Mouse (Mus musculus): ENCODE measurements around the gene Flywch2.

Gene Flywch2

GRCm38 (mm10) chr17:23785561-23786471 lies at the start of gene Flywch2:
Gene Flywch2 (minus strand): TSS chr17:23786081.
- in situ Hi-C loops (cut with MboI; ENCODE audit: low sequenced_read_pairs) = no loop called here

GRCm38 (mm10) chr17:23831201-23831600 lies 45.3 kb upstream of the Flywch2 start:
- in situ Hi-C loops (cut with MboI; ENCODE audit: low sequenced_read_pairs) = no loop called here

- in situ Hi-C loops (cut with MboI; ENCODE audit: low sequenced_read_pairs) = no loop called here
Observed at GRCm38 (mm10) chr17:23829064-23829619, 43.3 kb upstream of the Flywch2 start, which contains the start of gene Elob. Gene Elob (minus strand): TSS chr17:23829136.

- in situ Hi-C loops (cut with MboI; ENCODE audit: low sequenced_read_pairs) = no loop called here
Observed at GRCm38 (mm10) chr17:23828271-23829001, 42.6 kb upstream of the Flywch2 start.

- in situ Hi-C loops (cut with MboI; ENCODE audit: low sequenced_read_pairs) = no loop called here
Observed at GRCm38 (mm10) chr17:23825591-23825990, 39.7 kb upstream of the Flywch2 start.

GRCm38 (mm10) chr17:23823614-23824013 lies 37.7 kb upstream of the Flywch2 start:
- in situ Hi-C loops (cut with MboI; ENCODE audit: low sequenced_read_pairs) = no loop called here

- in situ Hi-C loops (cut with MboI; ENCODE audit: low sequenced_read_pairs) = no loop called here
Observed at GRCm38 (mm10) chr17:23823018-23823417, 37.1 kb upstream of the Flywch2 start.

GRCm38 (mm10) chr17:23822094-23822493 lies 36.2 kb upstream of the Flywch2 start:
- in situ Hi-C loops (cut with MboI; ENCODE audit: low sequenced_read_pairs) = no loop called here

- in situ Hi-C loops (cut with MboI; ENCODE audit: low sequenced_read_pairs) = no loop called here
Observed at GRCm38 (mm10) chr17:23820731-23821130, 34.9 kb upstream of the Flywch2 start.

- in situ Hi-C loops (cut with MboI; ENCODE audit: low sequenced_read_pairs) = no loop called here
Observed at GRCm38 (mm10) chr17:23819235-23819634, 33.4 kb upstream of the Flywch2 start.

GRCm38 (mm10) chr17:23818579-23818978 lies 32.7 kb upstream of the Flywch2 start:
- in situ Hi-C loops (cut with MboI; ENCODE audit: low sequenced_read_pairs) = no loop called here

- in situ Hi-C loops (cut with MboI; ENCODE audit: low sequenced_read_pairs) = no loop called here
Observed at GRCm38 (mm10) chr17:23815641-23816040, 29.8 kb upstream of the Flywch2 start.

- in situ Hi-C loops (cut with MboI; ENCODE audit: low sequenced_read_pairs) = no loop called here
Observed at GRCm38 (mm10) chr17:23807918-23808317, 22.0 kb upstream of the Flywch2 start.

- in situ Hi-C loops (cut with MboI; ENCODE audit: low sequenced_read_pairs) = no loop called here
Observed at GRCm38 (mm10) chr17:23806867-23807266, 21.0 kb upstream of the Flywch2 start.

GRCm38 (mm10) chr17:23804426-23805085 lies 18.7 kb upstream of the Flywch2 start:
- in situ Hi-C loops (cut with MboI; ENCODE audit: low sequenced_read_pairs) = no loop called here

- in situ Hi-C loops (cut with MboI; ENCODE audit: low sequenced_read_pairs) = no loop called here
Observed at GRCm38 (mm10) chr17:23803366-23804041, 17.6 kb upstream of the Flywch2 start.

- in situ Hi-C loops (cut with MboI; ENCODE audit: low sequenced_read_pairs) = no loop called here
Observed at GRCm38 (mm10) chr17:23802746-23803365, 17.0 kb upstream of the Flywch2 start.

- in situ Hi-C loops (cut with MboI; ENCODE audit: low sequenced_read_pairs) = no loop called here
Observed at GRCm38 (mm10) chr17:23801627-23802026, 15.7 kb upstream of the Flywch2 start.

- in situ Hi-C loops (cut with MboI; ENCODE audit: low sequenced_read_pairs) = no loop called here
Observed at GRCm38 (mm10) chr17:23797316-23797715, 11.4 kb upstream of the Flywch2 start.

GRCm38 (mm10) chr17:23795323-23795722 lies 9.4 kb upstream of the Flywch2 start:
- in situ Hi-C loops (cut with MboI; ENCODE audit: low sequenced_read_pairs) = no loop called here
